Mouse (Mus musculus) heart, embryonic 16.5 days (tissue): ENCODE measurements around the gene She. TPM values are rescaled to one million over a fixed set of nuclear protein-coding genes. Genes with fewer than 3 reads are reported as not detected.

ENCODE experiments used
- ATAC-seq: fragments of 200-750 bp; cut with Nextera tagmentation; replicated peaks from 2 replicates; pipeline ENCODE4 v1.8.0; 2017; ENCODE audit warnings: moderate number of reproducible peaks; ENCODE audit not compliant: insufficient read depth, low FRiP score; ENCODE audit errors: extremely low read depth
- H3K27ac ChIP-seq: fragments of 300-500 bp; sonication (generic); 2 replicates; pipeline ENCODE4 v1.5.1; 2014; ENCODE audit warnings: mild to moderate bottlenecking, low read length, control low read depth, moderate library complexity
- H3K27me3 ChIP-seq: fragments of 300-500 bp; sonication (generic); 2 replicates; pipeline ENCODE4 v1.6.1; 2014; ENCODE audit warnings: low read length, mixed read lengths; ENCODE audit not compliant: control insufficient read depth, insufficient read depth
- H3K36me3 ChIP-seq: fragments of 300-500 bp; sonication (generic); 2 replicates; pipeline ENCODE4 v1.6.1; 2014; ENCODE audit not compliant: control insufficient read depth, insufficient read depth
- H3K4me1 ChIP-seq: fragments of 300-500 bp; sonication (generic); 2 replicates; pipeline ENCODE4 v1.6.1; 2014; ENCODE audit warnings: low read length, mixed read lengths; ENCODE audit not compliant: control insufficient read depth, insufficient read depth
- H3K4me2 ChIP-seq: fragments of 300-500 bp; sonication (generic); 2 replicates; pipeline ENCODE4 v1.6.1; 2014; ENCODE audit warnings: low read depth, mild to moderate bottlenecking, control low read depth, low read length
- H3K4me3 ChIP-seq: fragments of 300-500 bp; sonication (generic); 2 replicates; pipeline ENCODE4 v1.5.1; 2014; ENCODE audit warnings: mild to moderate bottlenecking, control low read depth, low read length
- H3K9ac ChIP-seq: fragments of 300-500 bp; sonication (generic); 2 replicates; pipeline ENCODE4 v1.6.1; 2014; ENCODE audit warnings: low read length, control low read depth
- H3K9me3 ChIP-seq: fragments of 300-500 bp; sonication (generic); replicated peaks from 2 replicates; pipeline ENCODE4 v1.6.1; 2016; ENCODE audit warnings: low read length; ENCODE audit not compliant: control insufficient read depth
- WGBS: fragments of 180-500 bp; shearing (Covaris S2); extraction: QIAGEN DNeasy Blood & Tissue Kit; methylation state at CpG from one replicate; pipeline ENCODE4 v1.1.7; 2014; 5-methylcytosine and 5-hydroxymethylcytosine counted together
- polyA plus RNA-seq: library from polyadenylated mRNA; unstranded; fragments of >200 nt; fragmentation: Nextera tagmentation; extraction: Ambion mirVana; gene quantifications from 2 replicates; pipeline ENCODE4 v1.2.1, GENCODE M21; 2015

Gene She
- polyA plus RNA-seq, 1 experiment from 2014 or later: 4.8 TPM

DNA sequence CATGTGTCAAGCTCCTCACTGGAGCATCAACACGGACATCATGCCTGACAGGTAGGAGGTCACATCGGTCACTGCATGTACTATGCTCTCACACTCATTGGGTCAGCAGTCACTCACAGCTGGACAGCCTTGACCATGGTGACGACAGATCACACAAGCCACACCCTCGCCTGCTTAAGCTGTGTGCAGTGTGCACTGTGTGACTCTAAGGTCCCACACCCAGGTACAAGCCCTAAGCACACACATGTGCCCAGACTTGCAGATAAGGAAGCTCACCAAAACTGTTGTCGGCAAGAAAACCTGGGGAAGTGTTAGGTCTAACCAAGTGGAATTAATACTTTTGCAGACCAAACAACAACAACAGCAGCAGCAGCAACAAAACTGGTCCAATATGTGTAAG, 23.3 kb upstream of the She start:
- no peaks in the 10 kb centered on the region for H3K36me3 ChIP-seq
- no peak overlapping the region for H3K9ac ChIP-seq
- no peak overlapping the region for H3K27ac ChIP-seq
- H3K4me2 ChIP-seq: no peak overlapping the region
- H3K27me3 ChIP-seq: no peaks in the 10 kb centered on the region
- 56% methylated on average over 5 of the region's 5 CpGs for WGBS
- H3K9me3 ChIP-seq: 0 out of 2 replicates have a peak, but pooled peaks cover 6% of the 10 kb centered on the region
- H3K4me1 ChIP-seq: no peaks in the 10 kb centered on the region
- ATAC-seq: no peak
- H3K4me3 ChIP-seq: no peak overlapping the region

DNA sequence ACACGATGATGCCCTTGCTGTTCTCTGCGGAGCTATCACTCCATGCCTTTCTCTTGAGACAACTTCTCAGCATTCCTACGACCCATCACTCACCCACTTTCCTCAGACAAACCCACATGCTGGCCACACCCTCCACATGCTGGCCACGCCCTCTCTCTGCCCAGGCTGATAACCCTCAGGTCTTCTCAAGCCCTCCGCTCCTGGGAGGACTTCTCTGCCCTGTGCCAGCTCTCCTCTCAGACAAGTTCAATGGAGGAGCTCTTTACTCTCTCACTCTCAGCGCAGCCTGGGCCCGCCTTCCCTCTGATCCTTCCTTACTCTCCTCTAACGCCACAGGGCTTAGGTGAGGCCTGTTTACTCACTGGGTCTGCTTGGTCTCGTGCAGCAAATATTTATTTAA, 22.5 kb upstream of the She start:
- 0 out of 2 replicates have a peak, but pooled peaks have one; percentile 37 for ATAC-seq
- Histone ChIP-seq H3K4me1 (no peaks in the 10 kb centered on the region), H3K27me3 (no peaks in the 10 kb centered on the region), H3K27ac (no peak overlapping the region), H3K9ac (no peak overlapping the region), H3K4me3 (no peak overlapping the region), H3K36me3 (no peaks in the 10 kb centered on the region), H3K9me3 (0 out of 2 replicates have a peak, but pooled peaks cover 6% of the 10 kb centered on the region), H3K4me2 (no peak overlapping the region)
- 41% methylated on average over 9 of the region's 9 CpGs for WGBS

GRCm38 (mm10) chr3:89810841-89811240, 20.3 kb upstream of the She start:
- Histone ChIP-seq H3K27ac (no peak overlapping the region), H3K4me2 (no peak overlapping the region), H3K4me1 (no peaks in the 10 kb centered on the region), H3K4me3 (no peak overlapping the region), H3K27me3 (no peaks in the 10 kb centered on the region), H3K9ac (no peak overlapping the region), H3K9me3 (0 out of 2 replicates have a peak, but pooled peaks cover 6% of the 10 kb centered on the region), H3K36me3 (no peaks in the 10 kb centered on the region)
- no peak for ATAC-seq

GRCm38 (mm10) chr3:89812166-89812565, 19.0 kb upstream of the She start:
- H3K9ac ChIP-seq: no peak overlapping the region

DNA sequence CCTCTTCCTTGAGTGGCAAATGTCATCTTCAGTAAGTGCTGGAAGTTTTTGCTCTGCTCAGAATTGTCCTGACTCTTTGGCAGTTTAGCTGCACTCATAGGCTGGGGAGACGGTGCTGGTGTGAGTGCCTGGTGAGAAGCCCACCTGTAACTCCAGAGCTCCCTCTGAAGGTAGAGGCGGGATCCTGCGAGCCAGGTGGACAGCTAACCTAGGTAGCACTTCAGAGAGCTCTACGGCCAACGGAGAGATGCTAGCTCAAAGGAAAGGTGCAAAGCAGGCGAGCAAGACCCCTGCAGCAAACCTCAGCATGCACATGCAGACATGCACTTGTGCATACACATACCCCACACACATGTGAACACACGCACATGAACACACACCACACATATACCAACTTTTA, 17.1 kb upstream of the She start:
- Histone ChIP-seq H3K27ac (no peak overlapping the region), H3K9ac (no peak overlapping the region), H3K27me3 (no peaks in the 10 kb centered on the region), H3K4me2 (no peak overlapping the region), H3K4me3 (no peak overlapping the region), H3K4me1 (no peaks in the 10 kb centered on the region), H3K9me3 (0 out of 2 replicates have a peak, but pooled peaks cover 3% of the 10 kb centered on the region), H3K36me3 (no peaks in the 10 kb centered on the region)
- 62% methylated on average over 7 of the region's 7 CpGs for WGBS
- no peak for ATAC-seq

More at GRCm38 (mm10) chr3:89812166-89812565, 19.0 kb upstream of the She start:
- H3K9me3 ChIP-seq: 0 out of 2 replicates have a peak, but pooled peaks cover 3% of the 10 kb centered on the region
- H3K4me1 ChIP-seq: no peaks in the 10 kb centered on the region
- no peaks in the 10 kb centered on the region for H3K27me3 ChIP-seq
- ATAC-seq: no peak
- H3K27ac ChIP-seq: no peak overlapping the region
- H3K4me3 ChIP-seq: no peak overlapping the region
- no peaks in the 10 kb centered on the region for H3K36me3 ChIP-seq
- 65% methylated on average over 3 of the region's 3 CpGs for WGBS
- no peak overlapping the region for H3K4me2 ChIP-seq

DNA sequence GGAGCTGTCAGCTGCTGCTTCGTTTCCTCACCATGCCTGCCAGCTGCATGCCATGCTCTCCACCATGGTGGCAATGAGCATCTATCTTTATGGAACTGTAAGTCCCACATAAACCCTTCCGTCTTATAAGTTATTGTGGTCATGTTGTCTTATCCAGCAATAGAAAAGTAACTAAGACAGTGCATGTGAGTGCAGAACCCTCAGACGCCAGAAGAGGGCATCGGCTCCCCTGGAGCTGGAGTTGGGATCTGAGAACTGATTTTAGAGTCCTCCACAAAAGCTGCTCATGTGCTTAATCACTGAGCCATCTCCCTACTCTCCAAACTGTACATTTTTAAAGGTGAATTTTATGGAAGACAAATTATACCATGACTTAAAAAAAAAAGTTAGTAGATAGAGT, 14.1 kb upstream of the She start:
- Histone ChIP-seq H3K27ac (no peak overlapping the region), H3K36me3 (no peaks in the 10 kb centered on the region), H3K4me3 (no peak overlapping the region), H3K9me3 (no peaks in the 10 kb centered on the region), H3K4me2 (no peak overlapping the region), H3K27me3 (no peaks in the 10 kb centered on the region), H3K9ac (no peak overlapping the region), H3K4me1 (no peaks in the 10 kb centered on the region)
- WGBS: 58% methylated on average over 4 of the region's 4 CpGs
- no peak for ATAC-seq

GRCm38 (mm10) chr3:89818605-89819004, 12.6 kb upstream of the She start:
- Histone ChIP-seq H3K36me3 (no peaks in the 10 kb centered on the region), H3K27ac (no peak overlapping the region), H3K27me3 (no peaks in the 10 kb centered on the region), H3K9me3 (no peaks in the 10 kb centered on the region), H3K4me3 (no peak overlapping the region), H3K4me2 (no peak overlapping the region), H3K4me1 (no peaks in the 10 kb centered on the region), H3K9ac (no peak overlapping the region)
- WGBS: 59% methylated on average over 3 of the region's 3 CpGs
- no peak for ATAC-seq

DNA sequence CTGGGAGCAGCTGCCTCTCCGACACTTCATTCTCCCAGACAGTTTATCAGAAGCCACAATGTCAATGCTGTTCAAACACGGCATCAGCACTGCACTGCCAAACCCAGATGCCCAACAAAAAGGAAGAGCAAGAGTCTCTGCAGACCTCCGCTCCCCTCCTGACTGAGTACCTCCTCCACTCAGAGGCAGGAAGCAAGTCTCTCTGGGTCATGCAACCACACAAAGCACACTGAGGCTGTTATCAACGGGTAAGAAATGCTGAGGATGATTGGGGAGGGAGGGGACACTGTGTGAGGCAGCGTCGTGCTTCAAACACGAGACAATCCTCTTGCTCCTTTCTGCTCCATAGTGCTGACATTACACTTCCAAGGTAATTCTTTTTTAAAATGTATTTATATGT, 11.3 kb upstream of the She start:
- ATAC-seq: peak; percentile 60; the same call in 1 of the 2 replicates
- Histone ChIP-seq H3K9me3 (no peaks in the 10 kb centered on the region), H3K4me1 (no peaks in the 10 kb centered on the region), H3K36me3 (no peaks in the 10 kb centered on the region), H3K9ac (no peak overlapping the region), H3K27me3 (no peaks in the 10 kb centered on the region), H3K4me3 (no peak overlapping the region), H3K4me2 (no peak overlapping the region), H3K27ac (no peak overlapping the region)
- 35% methylated on average over 7 of the region's 7 CpGs for WGBS

- H3K27me3 ChIP-seq: no peaks in the 10 kb centered on the region
- no peak overlapping the region for H3K27ac ChIP-seq
- no peaks in the 10 kb centered on the region for H3K4me1 ChIP-seq
- H3K9me3 ChIP-seq: no peaks in the 10 kb centered on the region
- no peak overlapping the region for H3K9ac ChIP-seq
- H3K36me3 ChIP-seq: no peaks in the 10 kb centered on the region
- no peak for ATAC-seq
- WGBS: 75% methylated on average over 12 of the region's 12 CpGs
- no peak overlapping the region for H3K4me3 ChIP-seq
- no peak overlapping the region for H3K4me2 ChIP-seq
These were observed 10.7 kb upstream of the She start for GRCm38 (mm10) chr3:89820311-89821095.
